Mouse (Mus musculus) embryonic facial prominence, embryonic 14.5 days (tissue): ENCODE measurements around the gene Gm10778. TPM values are rescaled to one million over a fixed set of nuclear protein-coding genes. Genes with fewer than 3 reads are reported as not detected.
"Not testable (repeated sequence)": the region's sequence is repeated elsewhere in the genome, so short reads cannot be mapped to it uniquely, and the experiment has no call there.

Experiments used
- ATAC-seq: fragments of 200-750 bp; cut with Nextera tagmentation; 2 replicates; pipeline ENCODE4 v1.8.0; 2017; ENCODE audit warnings: low read depth, moderate number of reproducible peaks, moderate TSS enrichment
- DNase-seq: peaks from one replicate; pipeline ENCODE4 v3.0.0-alpha.2; 2015; ENCODE audit warnings: low spot score
- H3K27ac ChIP-seq: fragments of 300-500 bp; sonication (generic); replicated peaks from 2 replicates; pipeline ENCODE4 v1.5.1; 2014; ENCODE audit warnings: low read depth, mild to moderate bottlenecking, low read length, moderate library complexity
- H3K27me3 ChIP-seq: fragments of 300-500 bp; sonication (generic); replicated peaks from 2 replicates; pipeline ENCODE4 v1.6.1; 2014; ENCODE audit warnings: low read length; ENCODE audit not compliant: control insufficient read depth, insufficient read depth
- H3K36me3 ChIP-seq: fragments of 300-500 bp; sonication (generic); 2 replicates; pipeline ENCODE4 v1.6.1; 2014; ENCODE audit warnings: low read length, mixed read lengths; ENCODE audit not compliant: control insufficient read depth, insufficient read depth
- H3K4me1 ChIP-seq: fragments of 300-500 bp; sonication (generic); 2 replicates; pipeline ENCODE4 v1.6.1; 2014; ENCODE audit warnings: antibody characterized with exemption, low read length; ENCODE audit not compliant: control insufficient read depth, insufficient read depth
- H3K4me2 ChIP-seq: fragments of 300-500 bp; sonication (generic); 2 replicates; pipeline ENCODE4 v1.6.1; 2014; ENCODE audit warnings: low read depth, mild to moderate bottlenecking, low read length, moderate library complexity, mixed read lengths
- H3K4me3 ChIP-seq: fragments of 300-500 bp; sonication (generic); 2 replicates; pipeline ENCODE4 v1.5.1; 2014; ENCODE audit warnings: low read depth, mild to moderate bottlenecking, low read length
- H3K9ac ChIP-seq: fragments of 300-500 bp; sonication (generic); 2 replicates; pipeline ENCODE4 v1.6.1; 2014; ENCODE audit warnings: low read depth, mild to moderate bottlenecking, low read length, moderate library complexity, mixed read lengths
- H3K9me3 ChIP-seq: fragments of 300-500 bp; sonication (generic); 2 replicates; pipeline ENCODE4 v1.6.1; 2016; ENCODE audit warnings: low read length; ENCODE audit not compliant: control insufficient read depth
- WGBS: fragments of 180-500 bp; shearing (Covaris S2); extraction: QIAGEN DNeasy Blood & Tissue Kit; methylation state at CpG from one replicate; pipeline ENCODE4 v1.1.7; 2014; 5-methylcytosine and 5-hydroxymethylcytosine counted together
- polyA plus RNA-seq: library from polyadenylated mRNA; unstranded; fragments of >200 nt; fragmentation: Nextera tagmentation; extraction: Ambion mirVana; gene quantifications from 2 replicates; pipeline ENCODE4 v1.2.1, GENCODE M21; 2014

The Gm10778 gene
- 3.3 and 3.7 TPM in 2 replicates for polyA plus RNA-seq

DNA sequence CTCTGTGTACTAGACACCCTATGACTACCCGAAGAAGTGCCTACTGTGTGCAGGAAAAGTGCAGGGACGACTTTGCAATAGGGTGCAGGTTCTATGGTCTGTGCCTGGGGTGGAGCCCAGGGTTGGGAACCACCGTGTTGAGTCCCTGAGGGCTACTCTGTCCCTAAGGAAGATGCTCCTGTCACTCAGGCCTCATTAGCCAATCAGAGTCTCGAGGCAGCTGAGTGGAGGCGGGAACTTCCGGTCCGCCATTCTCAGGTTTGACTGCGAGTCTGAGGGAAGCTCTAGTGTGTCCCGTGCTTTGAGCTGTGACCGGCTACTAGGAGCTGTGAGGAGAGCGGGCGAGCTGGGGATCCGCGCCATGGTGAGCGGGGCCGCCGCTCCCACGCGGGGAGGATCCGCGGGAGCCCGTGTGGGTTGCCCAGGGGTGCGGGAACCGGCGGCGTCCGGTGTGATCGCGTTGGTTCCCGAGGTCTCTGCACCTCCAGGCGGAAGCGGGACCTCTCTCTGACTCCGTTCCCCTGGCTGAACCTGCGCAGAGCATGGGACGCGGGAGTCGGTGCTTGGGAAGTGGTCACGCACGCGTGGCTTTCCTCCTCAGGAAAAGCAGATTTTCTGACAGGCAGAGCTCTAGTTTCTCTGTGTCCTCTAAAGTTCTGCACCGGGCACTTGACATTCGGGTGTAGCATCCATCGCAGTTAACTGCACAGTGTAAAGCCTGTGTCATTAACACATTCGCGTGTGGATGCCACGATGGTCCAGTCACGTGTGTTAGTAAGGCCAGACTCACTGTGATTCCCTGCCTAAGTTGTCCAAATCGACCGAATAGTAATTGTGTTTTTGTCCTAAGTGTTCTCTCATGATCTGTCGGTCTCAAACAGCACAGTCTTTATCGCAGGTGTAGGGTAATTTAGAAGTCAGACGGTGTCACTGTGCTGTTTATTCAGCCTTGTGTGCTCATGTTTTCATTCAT is at the start of gene Gm10778:
Gene Gm10778 (plus strand): TSS at position 257 of the 973 bp plus-strand sequence.
- H3K4me1 ChIP-seq, H3K36me3 ChIP-seq, H3K27me3 ChIP-seq: not testable (repeated sequence)
- Histone ChIP-seq H3K4me2 (peak within 1 kb of the TSS; percentile 61), H3K9ac (peak within 1 kb of the TSS; percentile 66), H3K9me3 (peaks cover 23% of the 10 kb centered on the region), H3K4me3 (peak within 1 kb of the TSS; percentile 51), H3K27ac (peak within 1 kb of the TSS; percentile 72; the same call in 1 of the 2 replicates)
- WGBS = 4% methylated on average over 26 of the region's 52 CpGs
- peak; percentile 95 for ATAC-seq
- peak; percentile 93 for DNase-seq

DNA sequence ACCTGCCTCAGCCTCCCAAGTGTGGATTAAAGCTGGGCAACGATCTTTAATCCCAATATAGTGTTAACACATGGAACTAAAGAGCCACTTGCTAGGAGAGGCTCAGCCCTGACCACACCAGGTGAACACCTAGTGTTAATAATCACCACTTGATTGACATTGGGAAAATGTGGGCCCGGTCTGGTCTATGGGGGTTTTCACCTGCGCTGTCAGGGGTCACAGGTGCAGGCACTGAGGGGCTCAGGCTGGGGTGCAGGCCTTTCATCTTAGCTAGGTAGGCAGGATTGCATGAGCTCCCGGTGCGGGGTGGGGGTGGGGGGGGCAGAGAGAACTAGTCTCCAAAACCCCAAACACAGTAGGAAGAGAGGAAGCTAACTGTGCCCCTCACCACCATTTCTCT is 49.2 kb upstream of the Gm10778 start:
- no peaks in the 10 kb centered on the region for H3K27me3 ChIP-seq
- H3K4me2 ChIP-seq = no peak overlapping the region
- no peak overlapping the region for H3K4me3 ChIP-seq
- DNase-seq = no peak
- 48% methylated on average over 5 of the region's 5 CpGs for WGBS
- H3K36me3 ChIP-seq = no peaks in the 10 kb centered on the region
- H3K27ac ChIP-seq = no peak overlapping the region
- H3K9ac ChIP-seq = no peak overlapping the region
- no peak for ATAC-seq
- no peaks in the 10 kb centered on the region for H3K9me3 ChIP-seq
- H3K4me1 ChIP-seq = peaks cover 44% of the 10 kb centered on the region

DNA sequence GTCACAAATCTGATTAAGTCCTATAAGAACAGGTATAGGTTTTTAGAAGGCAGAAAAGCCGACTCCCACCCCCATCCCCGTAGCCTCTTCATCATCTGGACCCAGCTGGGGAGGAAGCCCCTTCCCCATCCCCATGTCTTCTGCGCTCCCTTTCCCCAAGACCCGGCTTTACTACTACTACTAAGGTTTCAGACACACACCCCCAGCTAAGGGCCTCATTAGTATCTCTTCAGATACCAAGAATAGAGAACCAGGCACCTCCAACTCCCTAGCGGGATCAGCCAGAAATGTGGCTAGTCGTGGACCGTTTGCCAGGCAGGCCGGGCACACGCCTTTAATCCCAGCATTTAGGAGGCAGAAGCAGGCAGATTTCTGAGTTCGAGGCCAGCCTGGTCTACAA is 48.8 kb upstream of the Gm10778 start:
- no peak for DNase-seq
- Histone ChIP-seq H3K9ac (no peak overlapping the region), H3K27ac (peak overlapping the region; percentile 80), H3K4me1 (peaks cover 41% of the 10 kb centered on the region), H3K4me3 (no peak overlapping the region), H3K36me3 (no peaks in the 10 kb centered on the region), H3K9me3 (no peaks in the 10 kb centered on the region), H3K27me3 (no peaks in the 10 kb centered on the region), H3K4me2 (peak overlapping the region; percentile 59; the same call in 1 of the 2 replicates)
- ATAC-seq = no peak
- 44% methylated on average over 10 of the region's 10 CpGs for WGBS

DNA sequence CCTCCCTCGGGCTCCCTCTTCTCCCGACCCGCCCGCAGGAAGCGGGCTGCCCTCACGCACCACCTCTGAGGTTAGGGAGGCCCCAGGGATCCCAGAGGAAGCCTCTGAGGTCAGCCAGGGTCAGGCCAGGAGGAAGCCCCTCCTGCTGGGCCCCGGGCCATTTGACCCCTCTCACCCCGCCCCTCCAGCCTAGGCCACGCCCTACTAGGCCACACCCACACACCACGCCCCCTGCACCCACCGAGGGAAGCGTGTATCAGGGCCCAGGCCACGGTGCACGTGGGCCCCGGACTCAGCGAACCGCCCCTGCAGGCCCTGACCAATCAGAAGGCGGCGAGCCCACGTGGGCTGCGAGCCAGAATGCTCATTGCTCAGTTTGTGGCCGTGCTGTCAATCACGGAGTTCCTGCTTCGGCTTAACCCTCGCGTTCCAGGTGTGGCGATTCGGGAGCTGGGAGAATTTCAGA is 48.1 kb upstream of the Gm10778 start, which contains the start of gene Tle6:
Gene Tle6 (minus strand): TSS at position 336 of the 466 bp plus-strand sequence.
- no peaks in the 10 kb centered on the region for H3K27me3 ChIP-seq
- H3K4me3 ChIP-seq = peak within 1 kb of the TSS; percentile 28
- H3K27ac ChIP-seq = peak within 1 kb of the TSS; percentile 80
- peaks cover 35% of the 10 kb centered on the region for H3K4me1 ChIP-seq
- WGBS = under 1% methylated on average over 26 of the region's 28 CpGs
- no peaks in the 10 kb centered on the region for H3K9me3 ChIP-seq
- ATAC-seq (peak; percentile 87), DNase-seq (peak; percentile 99)
- H3K36me3 ChIP-seq = no peaks in the 10 kb centered on the region
- peak within 1 kb of the TSS; percentile 59 for H3K4me2 ChIP-seq
- peak within 1 kb of the TSS; percentile 42; the same call in 1 of the 2 replicates for H3K9ac ChIP-seq

DNA sequence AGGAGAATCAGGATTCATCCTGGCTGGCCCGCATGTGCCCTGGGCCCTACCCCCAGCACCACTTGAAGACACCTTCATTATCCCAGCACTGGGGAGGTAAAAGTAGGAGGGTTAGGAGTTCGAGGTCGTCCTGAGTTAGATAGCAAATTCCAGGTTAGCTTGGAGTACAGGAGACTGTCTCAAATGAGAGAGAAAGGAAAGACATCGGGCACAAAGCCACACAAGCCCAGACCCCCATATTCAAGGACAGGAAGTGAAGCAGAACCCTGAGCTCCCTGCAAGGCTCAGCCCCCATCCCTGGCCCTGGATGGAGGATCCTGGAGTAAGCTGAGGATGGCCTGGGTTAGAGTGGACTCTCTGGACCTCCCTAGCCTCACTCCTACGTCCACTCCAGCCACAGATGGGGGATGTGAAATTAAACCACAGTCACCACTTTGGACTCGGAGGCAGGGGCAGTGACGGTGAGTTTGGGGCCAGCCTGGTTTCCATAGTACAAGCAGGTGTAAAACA is 47.4 kb upstream of the Gm10778 start:
- Histone ChIP-seq H3K4me2 (peak overlapping the region; percentile 59), H3K36me3 (no peaks in the 10 kb centered on the region), H3K4me1 (peaks cover 28% of the 10 kb centered on the region), H3K9ac (peak overlapping the region; percentile 22; the same call in 1 of the 2 replicates), H3K27ac (peak overlapping the region; percentile 80), H3K4me3 (peak overlapping the region; percentile 28), H3K9me3 (no peaks in the 10 kb centered on the region), H3K27me3 (no peaks in the 10 kb centered on the region)
- 18% methylated on average over 7 of the region's 7 CpGs for WGBS
- ATAC-seq = no peak
- no peak for DNase-seq

DNA sequence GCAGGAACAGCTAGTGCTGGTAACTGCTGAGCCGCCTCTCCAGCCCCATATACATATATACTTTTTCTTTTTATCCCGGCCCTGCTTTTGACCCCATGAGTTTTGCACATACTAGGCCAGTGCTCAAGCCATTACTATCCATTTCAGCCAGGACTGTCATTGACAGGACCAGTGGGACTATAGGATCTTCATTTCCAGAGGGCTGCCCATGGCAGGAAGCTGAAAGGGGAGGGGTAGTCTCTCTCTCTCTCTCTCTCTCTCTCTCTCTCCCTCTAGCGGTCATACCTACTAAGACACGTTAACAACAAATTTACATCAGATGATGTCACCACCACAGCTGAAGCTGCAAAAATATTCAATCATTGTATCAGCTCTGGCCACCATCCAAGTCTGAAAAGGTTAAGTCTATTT is 46.1 kb upstream of the Gm10778 start:
- 14% methylated on average over 4 of the region's 4 CpGs for WGBS
- H3K27me3 ChIP-seq = no peaks in the 10 kb centered on the region
- H3K4me2 ChIP-seq = no peak overlapping the region
- peaks cover 22% of the 10 kb centered on the region for H3K4me1 ChIP-seq
- H3K4me3 ChIP-seq = no peak overlapping the region
- H3K36me3 ChIP-seq = no peaks in the 10 kb centered on the region
- ATAC-seq (no peak), DNase-seq (peak; percentile 86)
- H3K9ac ChIP-seq = no peak overlapping the region
- H3K9me3 ChIP-seq = no peaks in the 10 kb centered on the region
- peak overlapping the region; percentile 6; the same call in 1 of the 2 replicates for H3K27ac ChIP-seq

DNA sequence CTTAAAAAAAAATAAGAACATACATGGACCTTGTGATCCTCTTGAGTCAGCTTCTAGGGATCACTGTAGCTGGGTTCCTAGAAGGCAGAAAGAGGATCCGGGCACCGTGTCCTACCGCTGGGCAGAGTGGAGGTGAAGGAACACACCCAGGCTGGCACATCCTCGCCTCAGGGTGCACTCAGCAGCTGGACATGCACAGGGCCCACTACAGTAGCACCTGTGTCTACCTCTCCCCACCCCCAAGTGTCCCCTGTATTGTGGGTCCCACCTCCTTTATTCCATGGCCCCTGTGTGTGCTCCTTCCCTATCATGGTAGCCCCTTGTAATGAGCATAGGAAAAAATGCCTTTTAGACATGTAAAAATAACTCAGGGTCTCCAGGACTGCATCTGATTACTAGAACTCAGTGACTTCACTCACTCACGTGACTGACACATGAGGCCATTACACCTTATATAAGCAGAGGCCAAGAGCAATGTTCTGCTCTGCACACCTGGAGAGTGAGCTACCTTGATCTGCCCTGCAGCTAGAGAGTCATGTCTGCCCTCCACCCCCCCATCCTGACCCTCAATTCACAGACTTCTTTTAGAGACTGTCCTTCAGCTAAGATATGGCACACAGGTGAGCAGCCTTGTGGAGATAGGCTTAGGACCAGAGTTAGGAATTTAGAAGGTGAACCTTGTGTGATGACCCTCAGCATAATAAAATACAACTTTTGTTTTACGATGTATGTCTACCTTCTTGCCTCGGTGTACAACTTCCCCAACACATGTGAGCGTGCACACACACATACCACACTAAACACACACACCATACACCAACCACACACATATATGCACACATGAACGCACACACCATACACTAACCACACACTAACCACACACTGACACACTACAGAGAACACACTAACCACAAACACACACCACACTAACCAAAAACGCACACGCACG is 44.6 kb upstream of the Gm10778 start:
- Histone ChIP-seq H3K4me2 (peak overlapping the region; percentile 64), H3K4me1 (peaks cover 20% of the 10 kb centered on the region), H3K27ac (no peak overlapping the region), H3K36me3 (0 out of 2 replicates have a peak, but pooled peaks cover 4% of the 10 kb centered on the region), H3K9ac (no peak overlapping the region), H3K4me3 (no peak overlapping the region), H3K27me3 (no peaks in the 10 kb centered on the region), H3K9me3 (no peaks in the 10 kb centered on the region)
- ATAC-seq (no peak), DNase-seq (no peak)
- WGBS = 77% methylated on average over 12 of the region's 12 CpGs
